Mouse (Mus musculus) stomach, postnatal 0 days (tissue): Measurements from ENCODE around the gene Mllt3.
A peak's percentile ranks its signal among the peaks of the same experiment; 100 is the strongest.

ENCODE experiments used
- CTCF ChIP-seq: IDR thresholded peaks from 2 replicates; pipeline ENCODE4 v1.5.1; 2016; ENCODE audit warnings: antibody characterized with exemption, low read depth, mild to moderate bottlenecking, moderate library complexity
- EP300 ChIP-seq: optimal IDR thresholded peaks from 2 replicates; pipeline ENCODE3; 2016; ENCODE audit warnings: antibody characterized with exemption

DNA sequence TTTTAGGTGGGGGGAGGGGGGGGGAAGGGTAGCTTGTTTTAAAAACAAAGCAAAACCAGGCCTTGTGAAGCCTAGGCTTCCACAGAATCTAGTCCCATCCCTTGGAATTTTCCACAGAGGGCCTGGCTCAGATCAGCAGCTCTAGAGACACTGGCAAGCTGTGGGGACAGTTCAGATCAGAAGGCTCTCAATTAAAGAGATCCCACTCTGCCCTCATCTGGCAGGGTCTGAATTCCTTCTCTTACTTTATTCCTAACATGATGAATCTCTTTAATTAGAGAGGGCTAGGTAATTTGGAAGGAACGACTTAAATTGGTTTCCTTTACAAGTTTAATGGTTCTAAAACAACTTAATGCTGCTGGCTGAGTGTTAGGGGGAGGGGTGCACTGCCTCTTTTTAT is 132.0 kb downstream of the Mllt3 start:
- TF ChIP-seq EP300 (no peak), CTCF (peak; percentile 37)
